Mouse (Mus musculus) cerebellum, postnatal 25 days (tissue): ENCODE data around the gene Tldc1.

Source experiments
- DNase-seq, 2 experiments: peaks; one replicate each; pipeline ENCODE4 v3.0.0; 2021; ENCODE audit warnings: mixed read lengths in 2 of 2

Gene Tldc1

DNA sequence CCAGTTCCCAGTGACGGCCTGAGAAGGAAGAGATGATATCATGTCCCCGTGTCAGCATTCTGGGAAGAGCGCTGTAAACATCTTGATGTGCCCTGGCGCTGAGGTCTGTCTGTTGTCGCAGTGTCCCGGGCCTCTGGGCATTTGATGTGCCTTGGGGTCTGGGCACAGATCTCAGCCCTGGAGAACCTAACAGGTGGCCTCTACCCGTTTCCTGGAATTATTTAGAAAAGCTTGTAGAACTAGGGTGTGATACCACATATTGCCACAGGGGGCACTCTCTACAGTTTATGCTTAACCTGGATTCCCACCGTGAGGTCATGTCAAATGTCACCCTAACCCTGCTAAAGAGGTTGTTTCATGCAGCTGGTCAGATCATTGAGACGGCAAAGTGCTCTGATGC, 60.5 kb downstream of the Tldc1 start:
- DNase-seq: peak in 1 of 2 experiments; percentile 33

DNA sequence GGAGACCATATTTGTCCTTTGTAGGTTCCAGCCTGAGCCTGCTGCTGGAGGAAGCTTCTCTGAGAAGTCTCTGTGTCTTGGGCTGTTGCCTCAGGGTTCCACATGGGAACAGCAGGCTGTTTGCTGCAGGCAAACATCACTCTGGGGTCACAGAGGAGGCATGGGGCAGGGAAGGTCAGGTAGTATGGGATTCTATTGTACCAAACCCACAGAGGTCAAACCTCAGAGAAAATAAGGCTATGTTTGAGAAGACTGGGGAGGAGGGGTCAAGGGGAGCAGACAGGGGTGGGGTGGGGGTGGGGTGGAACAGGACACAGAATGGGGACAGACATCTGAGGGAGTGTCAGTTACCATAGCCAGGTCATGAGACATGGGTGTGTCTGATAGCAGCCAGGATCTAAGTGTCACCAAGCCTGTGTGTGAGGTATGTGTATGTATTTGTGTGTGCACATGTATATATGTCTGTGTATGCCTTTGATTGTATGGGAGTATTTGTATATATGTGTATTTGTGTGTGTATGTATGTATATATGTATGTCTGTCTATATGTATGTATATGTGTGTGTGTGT, 61.4 kb downstream of the Tldc1 start:
- DNase-seq: no peak

DNA sequence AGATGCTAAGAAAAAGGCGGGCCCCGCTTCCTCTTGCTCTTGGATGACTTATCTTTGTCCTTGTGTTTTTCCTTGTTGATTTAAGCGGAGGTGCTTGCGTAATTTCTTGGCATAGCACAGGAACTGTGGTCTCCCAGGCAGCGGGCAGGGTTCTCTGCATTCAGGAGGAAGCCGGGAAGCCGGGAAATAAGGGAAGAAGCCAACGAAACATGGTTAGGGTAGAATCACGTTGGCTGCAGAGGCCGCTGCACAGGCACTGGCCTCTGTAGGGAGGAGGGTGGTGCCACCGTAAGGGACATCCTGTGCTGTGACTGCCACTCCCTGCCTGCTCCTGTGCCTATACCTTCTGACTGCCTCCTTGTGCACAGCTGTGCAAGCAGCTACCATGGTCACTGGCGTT, 63.0 kb downstream of the Tldc1 start:
- DNase-seq: no peak

DNA sequence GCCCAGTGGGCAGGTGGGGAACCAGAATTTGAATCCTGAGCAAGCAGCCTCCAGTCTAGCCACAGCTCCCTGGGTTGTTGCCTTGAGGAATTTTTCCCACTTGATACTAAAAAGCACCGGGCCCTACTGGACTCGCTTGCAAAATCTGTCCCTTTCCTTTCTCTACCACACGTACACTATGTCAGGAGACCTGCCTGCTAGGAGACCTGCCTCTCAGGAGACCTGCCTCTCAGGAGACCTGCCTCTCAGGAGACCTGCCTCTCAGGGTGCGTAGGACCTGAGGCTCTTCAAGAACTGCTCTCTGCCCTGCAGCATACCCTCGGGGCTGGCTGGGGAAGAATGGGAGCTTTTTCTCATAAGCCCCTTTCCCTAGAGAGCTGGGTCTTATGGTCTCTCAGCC, 64.8 kb downstream of the Tldc1 start:
- no peak for DNase-seq

DNA sequence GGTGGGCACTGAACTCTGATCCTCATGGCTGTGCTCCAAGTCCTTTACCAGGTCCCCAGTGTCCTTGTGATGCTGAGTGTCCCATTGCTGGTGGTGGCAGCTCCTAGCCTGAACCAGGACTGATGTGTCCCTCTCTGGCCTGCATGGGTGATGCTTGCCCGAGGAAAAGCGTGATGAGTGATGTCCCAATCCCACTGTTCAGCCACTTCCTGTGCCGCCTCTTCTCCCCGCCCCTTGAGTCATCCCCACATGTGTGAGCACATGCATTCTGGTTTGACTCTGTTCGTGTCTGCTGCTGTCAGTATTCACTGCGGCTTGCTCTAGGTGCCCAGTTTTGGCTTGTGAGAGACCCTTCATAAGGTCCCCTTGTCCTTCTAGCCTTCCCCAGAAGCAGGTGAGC, 66.0 kb downstream of the Tldc1 start:
- DNase-seq: no peak
